Mouse (Mus musculus) E14TG2a.4 (cell line): ENCODE results near the gene Krt27.

Experiments
- CTCF ChIP-seq: conservative IDR thresholded peaks from 2 replicates; pipeline ENCODE4 v1.5.1; 2014; ENCODE audit warnings: low read length
- NANOG ChIP-seq: IDR thresholded peaks from 2 replicates; pipeline ENCODE4 v1.6.1; 2014; ENCODE audit warnings: borderline replicate concordance, low read length, mixed read lengths
- POU5F1 ChIP-seq: IDR thresholded peaks from 2 replicates; pipeline ENCODE4 v1.6.1; 2014; ENCODE audit warnings: low read length, borderline replicate concordance

DNA sequence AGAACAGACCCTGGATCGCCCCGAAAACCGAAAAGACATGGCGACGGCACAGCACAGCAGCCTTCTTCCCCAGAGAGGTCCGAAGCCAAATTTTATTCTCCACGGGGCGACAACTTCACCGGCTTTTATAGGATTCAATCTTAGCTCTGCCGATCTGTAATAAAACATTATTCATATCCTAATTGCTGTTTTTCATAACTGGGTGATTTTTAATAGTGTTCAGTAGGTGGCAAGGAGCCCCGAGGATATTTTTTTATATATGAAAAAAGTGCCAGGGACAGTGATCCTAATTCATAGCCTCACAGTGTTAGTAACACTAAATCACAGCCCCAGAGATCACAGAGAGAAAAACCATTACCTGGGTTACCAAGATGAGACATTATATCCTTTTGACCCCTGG is 13.0 kb downstream of the Krt27 start, which contains the start of gene Krt26:
- no peak for TF ChIP-seq CTCF
- TF ChIP-seq NANOG = no peak
- no peak for TF ChIP-seq POU5F1
